Mouse (Mus musculus) ES-E14 (cell line): ENCODE measurements at regions not wholly inside any gene's neighbourhood (a gene's known extent, or its start where the extent isn't known, plus 50 kb on each side); places are given as distances from the start of the nearest gene placed in this dataset.

Experiments
- CHD2 ChIP-seq: IDR thresholded peaks from 2 replicates; pipeline ENCODE4 v1.6.1; 2014; ENCODE audit warnings: mild to moderate bottlenecking, low read depth, low read length, inconsistent platforms
- HCFC1 ChIP-seq: IDR thresholded peaks from 2 replicates; pipeline ENCODE4 v1.6.1; 2012; ENCODE audit warnings: low read length, inconsistent platforms, borderline replicate concordance; ENCODE audit not compliant: insufficient read depth
- ZC3H11A ChIP-seq: IDR thresholded peaks from 2 replicates; pipeline ENCODE4 v1.6.1; 2012; ENCODE audit warnings: low read depth, mild to moderate bottlenecking, inconsistent platforms, low read length, borderline replicate concordance
- ZNF384 ChIP-seq: IDR thresholded peaks from 2 replicates; pipeline ENCODE4 v1.6.1; 2012; ENCODE audit warnings: low read depth, low read length, inconsistent platforms

GRCm38 (mm10) chr1:88969630-88970029 is 100.6 kb upstream of the Sh3bp4 start:
- TF ChIP-seq ZNF384 (no peak), CHD2 (no peak), ZC3H11A (no peak), HCFC1 (no peak)
